Mouse (Mus musculus) left cerebral cortex, postnatal 36 days (tissue): ENCODE data around the gene Pycr2. TPM values are rescaled to one million over a fixed set of nuclear protein-coding genes. Genes with fewer than 3 reads are reported as not detected.
"Not testable (repeated sequence)": the region's sequence is repeated elsewhere in the genome, so short reads cannot be mapped to it uniquely, and the experiment has no call there.

ENCODE experiments used
- DNase-seq, 2 experiments: peaks; one replicate each; pipeline ENCODE4 v3.0.0; 2021 to 2022; ENCODE audit warnings: low spot score in 2 of 2, mixed read lengths in 1 of 2
- intact Hi-C: fragments of 180-260 bp; cut with DNase I; formaldehyde crosslinking; loops from one replicate; pipeline ENCODE4 v1.15.1; 2025
- total RNA-seq, 2 experiments: library from RNA; stranded (reverse); gene quantifications; 2 replicates each; pipeline ENCODE4 v1.2.3; 2021

Gene Pycr2
- 10 to 100 TPM; 26.0 to 27.3 TPM for total RNA-seq

DNA sequence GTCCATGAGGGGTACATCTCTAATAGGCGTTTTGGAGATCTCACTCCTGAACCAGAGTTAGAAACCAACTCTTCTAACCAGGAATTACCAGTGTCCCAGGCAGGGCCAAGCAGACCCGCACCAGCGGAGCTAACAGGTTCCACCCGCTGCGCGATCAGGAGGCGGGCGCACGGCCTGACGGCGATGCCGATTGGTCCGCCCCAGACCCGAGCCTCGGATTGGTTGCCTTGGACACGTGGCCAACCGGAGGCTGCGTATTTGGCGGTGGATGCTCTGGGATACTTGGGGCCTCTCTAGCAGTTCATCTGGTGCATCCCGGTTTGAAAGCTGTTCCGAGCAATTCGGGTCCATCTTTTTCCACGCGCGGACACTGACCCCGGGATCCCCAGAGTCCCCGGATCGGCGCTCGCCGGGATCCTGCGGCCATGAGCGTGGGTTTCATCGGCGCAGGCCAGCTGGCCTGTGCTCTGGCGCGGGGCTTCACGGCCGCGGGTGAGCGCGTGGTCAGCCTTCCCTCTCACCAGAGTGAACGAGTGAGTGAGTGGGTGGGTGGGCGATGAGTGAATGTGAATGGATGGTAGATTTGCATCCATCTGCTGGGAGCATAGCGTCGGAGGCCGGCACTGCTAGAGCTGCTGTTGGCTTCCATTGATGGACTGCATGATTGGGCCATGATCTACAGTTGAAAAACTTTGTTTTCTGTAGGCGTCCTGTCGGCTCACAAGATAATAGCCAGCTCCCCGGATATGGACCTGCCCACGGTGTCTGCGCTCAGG lies at the start of gene Pycr2:
TSS of gene Pycr2 (plus strand) at position 255 of the 776 bp plus-strand sequence.
- DNase-seq: peak; percentile 90 to 92
- intact Hi-C loops: no loop called here

GRCm38 (mm10) chr1:180858763-180859162 lies 45.3 kb upstream of the Pycr2 start:
- intact Hi-C loops: no loop called here
- no peak for DNase-seq

- intact Hi-C loops: no loop called here
Observed at GRCm38 (mm10) chr1:180860030-180860429, 44.1 kb upstream of the Pycr2 start.

GRCm38 (mm10) chr1:180863606-180864005 lies 40.5 kb upstream of the Pycr2 start:
- intact Hi-C loops: no loop called here
- peak in 1 of 2 experiments; percentile 11 for DNase-seq

More at GRCm38 (mm10) chr1:180860030-180860429, 44.1 kb upstream of the Pycr2 start:
- DNase-seq: no peak

- DNase-seq: no peak
- intact Hi-C loops: no loop called here
Observed at GRCm38 (mm10) chr1:180866001-180866400, 38.1 kb upstream of the Pycr2 start.

DNA sequence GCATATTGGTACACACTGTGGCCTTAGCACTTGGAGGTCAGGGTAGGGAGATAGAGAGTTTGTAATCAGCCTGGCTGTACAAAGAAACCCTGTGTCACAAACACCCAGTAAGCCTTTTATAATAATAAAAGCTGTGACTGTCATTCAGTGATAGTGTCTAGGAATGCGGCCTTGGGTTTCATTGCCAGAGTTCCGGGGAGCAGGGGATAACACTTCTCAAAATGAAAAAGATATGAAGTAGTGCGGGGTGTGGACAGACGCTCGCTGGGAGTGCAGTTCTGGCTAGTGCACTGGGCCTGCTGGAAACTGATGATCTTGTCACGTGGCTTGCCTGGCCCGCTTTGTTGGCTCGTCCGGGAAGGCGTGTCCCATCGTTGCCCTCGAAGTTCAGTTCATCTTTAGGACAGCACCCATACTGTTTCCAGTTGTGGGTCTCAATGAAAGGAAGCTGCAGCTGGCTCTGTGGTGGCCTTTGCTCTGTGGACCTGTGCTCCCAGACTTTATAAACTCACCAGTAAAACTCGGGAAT lies 33.9 kb upstream of the Pycr2 start:
- DNase-seq: no peak
- intact Hi-C loops: no loop called here

DNA sequence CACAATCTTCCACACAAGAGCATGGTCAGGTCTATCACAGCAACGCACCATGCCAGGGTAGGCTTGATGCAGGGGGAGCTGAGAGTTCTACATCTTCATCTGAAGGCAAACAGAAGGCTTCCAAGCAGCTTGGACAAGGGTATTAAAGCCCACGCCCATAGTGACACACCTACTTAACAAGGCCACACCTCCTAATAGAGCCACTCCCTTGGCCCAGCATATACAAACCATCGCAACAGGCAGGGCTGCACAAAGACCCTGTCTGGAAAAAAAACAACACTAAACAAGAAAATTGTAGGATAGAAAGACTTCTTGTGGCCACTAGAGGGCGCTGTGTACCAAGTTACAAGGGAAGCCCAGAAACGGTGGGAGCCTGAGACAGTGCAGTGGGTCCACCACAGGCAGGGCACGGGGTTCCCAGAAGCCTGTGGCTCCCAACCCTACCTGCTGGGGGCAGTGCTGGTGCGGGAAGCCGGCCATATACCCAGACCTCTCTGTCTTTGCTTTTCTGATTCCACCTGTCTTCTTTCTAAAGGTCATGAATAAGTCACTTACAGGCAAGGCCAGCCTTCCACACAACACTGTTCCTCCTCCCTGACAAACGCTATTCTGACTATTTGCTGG lies 30.1 kb upstream of the Pycr2 start:
- intact Hi-C loops: no loop called here
- DNase-seq: peak in 1 of 2 experiments; percentile 13

DNA sequence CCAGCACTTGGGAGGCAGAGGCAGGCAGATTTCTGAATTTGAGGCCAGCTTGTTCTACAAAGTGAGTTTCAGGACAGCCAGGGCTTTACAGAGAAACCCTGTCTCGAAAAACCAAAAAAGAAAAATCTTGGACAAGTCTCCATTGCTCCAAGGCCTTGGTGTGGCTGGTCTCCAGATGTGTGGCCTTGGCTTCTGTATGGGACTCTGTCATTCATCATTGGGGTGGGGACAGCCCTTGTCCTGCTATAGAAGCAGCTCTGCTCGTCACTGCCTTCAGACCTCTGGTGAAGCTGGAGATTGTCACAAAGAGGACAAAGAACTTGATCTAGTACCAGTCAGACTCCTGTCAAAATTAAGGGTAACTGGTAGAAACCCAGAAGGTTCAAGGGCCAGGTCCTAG lies 29.5 kb upstream of the Pycr2 start:
- no peak for DNase-seq
- intact Hi-C loops: no loop called here

DNA sequence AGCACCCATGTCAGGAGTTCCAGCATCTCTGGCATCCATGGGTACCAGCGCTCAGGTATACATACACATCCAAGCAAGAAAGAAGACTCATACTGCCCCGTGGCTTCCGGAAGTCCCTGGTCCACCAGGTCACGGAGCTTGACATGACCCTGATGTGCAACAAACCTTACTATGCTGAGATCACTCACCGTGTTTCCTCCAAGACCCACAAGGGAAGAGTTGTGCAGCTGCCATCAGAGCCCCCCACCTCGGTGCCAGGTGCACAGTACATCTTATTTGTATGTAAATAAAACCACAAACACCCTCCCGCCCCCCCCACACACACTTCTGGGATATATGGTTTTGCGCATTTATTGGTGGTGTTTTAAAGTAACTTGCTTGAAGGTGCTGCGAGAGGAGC lies 29.0 kb upstream of the Pycr2 start:
- no peak for DNase-seq
- intact Hi-C loops: no loop called here

DNA sequence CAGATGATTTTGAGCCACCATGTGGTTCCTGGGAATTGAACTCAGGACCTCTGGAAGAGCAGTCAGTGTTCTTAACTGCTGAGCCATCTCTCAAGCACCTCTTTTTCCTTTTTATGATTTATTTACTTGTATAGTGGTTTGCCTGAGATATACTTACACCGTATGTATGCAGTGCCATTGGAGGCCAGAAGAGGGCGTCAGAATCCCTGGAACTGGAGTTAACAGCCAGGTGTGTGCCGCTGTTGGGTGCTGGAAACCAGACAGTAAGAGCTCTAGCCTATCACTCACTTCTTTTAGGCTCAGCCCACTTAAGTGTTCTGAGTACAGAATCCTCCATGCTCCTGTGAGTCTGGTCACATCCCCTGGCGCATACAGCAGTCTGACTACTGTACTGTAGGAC lies 26.6 kb upstream of the Pycr2 start:
- intact Hi-C loops: no loop called here
- DNase-seq: no peak

- DNase-seq: no peak
- intact Hi-C loops: no loop called here
Observed at GRCm38 (mm10) chr1:180881768-180882167, 22.3 kb upstream of the Pycr2 start.

DNA sequence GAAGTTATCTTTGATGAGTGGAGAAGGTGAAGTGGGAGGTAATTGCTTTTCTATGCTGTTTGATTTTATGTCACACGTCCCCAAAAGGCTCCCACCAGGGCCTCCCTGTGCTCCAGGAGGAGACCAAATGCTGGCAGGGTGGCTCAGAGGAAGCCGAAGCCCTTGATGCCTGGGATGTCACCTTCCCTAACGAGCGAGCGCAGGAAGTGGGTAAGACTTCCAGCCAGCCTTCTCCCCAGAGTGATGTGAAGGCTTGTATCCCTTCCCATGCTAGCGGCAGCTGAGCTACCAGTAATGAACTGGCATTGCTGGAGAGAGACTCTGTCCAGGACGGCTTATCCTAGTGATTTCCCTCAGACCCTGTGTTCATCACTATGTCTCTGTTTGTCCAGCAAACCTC lies 20.4 kb upstream of the Pycr2 start:
- intact Hi-C loops: no loop called here
- no peak for DNase-seq

DNA sequence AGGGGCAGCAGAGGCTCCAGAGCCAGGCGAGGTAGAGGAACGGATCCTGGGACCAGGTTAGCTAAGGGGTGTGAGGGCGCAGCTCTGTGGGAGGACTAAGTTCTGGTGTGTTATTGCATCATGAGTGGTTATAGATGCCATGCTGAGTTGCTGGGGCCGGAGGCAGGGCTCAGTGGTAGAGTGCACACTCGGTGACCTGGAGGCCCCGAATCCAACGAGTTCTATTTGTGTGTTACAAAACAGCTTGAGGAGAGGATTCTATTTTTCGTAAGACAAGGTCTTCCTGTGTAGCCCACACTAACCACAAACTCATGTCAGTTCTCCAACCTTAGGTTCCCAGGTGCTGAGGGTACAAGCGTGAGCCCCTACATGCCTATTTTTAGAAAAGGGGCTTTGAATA lies 19.6 kb upstream of the Pycr2 start:
- intact Hi-C loops: no loop called here
- no peak for DNase-seq

DNA sequence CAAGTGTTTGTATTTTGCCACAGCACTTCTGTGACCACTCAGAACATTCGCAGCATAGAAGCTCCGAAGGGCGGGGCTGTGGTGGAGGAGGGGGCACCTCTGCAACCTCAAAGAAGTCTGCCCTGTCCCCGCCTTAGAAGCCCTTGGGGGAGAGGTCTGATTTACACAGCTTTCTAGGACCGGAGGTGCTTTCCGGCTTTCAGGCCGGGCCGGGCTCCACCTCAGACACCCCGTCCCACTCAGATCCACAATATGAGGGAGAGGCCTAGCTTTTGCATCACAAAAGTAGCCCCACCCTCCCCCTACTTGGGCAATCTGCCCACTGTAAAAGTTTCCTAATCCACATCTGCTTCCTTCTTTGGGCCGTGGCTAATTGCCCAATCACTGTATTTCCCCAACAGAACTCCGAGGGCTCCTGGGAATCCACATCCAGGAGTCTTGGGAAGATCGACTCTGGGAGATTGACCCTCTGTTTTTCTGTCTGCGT lies 15.5 kb upstream of the Pycr2 start:
- DNase-seq: no peak
- intact Hi-C loops: no loop called here

DNA sequence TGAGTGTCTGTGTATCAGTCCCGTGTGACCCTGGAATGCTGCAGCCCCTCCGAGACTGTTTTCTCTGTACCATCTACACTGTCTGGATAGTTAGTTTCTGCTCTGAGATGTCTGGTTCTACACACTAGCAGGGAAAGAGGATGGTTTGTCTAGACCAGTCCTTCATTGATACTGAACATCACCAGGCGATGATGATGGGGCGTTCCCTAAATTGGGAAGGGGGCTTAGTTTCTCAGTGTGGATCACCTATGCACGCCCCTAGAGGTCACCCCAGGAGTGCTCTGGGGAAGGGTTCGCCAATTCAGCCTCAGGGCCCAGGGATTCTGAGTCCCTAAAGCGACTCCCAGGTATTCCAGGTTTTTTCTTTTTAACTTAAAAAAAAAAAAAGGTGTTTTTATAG lies 14.9 kb upstream of the Pycr2 start:
- DNase-seq: no peak
- intact Hi-C loops: no loop called here

DNA sequence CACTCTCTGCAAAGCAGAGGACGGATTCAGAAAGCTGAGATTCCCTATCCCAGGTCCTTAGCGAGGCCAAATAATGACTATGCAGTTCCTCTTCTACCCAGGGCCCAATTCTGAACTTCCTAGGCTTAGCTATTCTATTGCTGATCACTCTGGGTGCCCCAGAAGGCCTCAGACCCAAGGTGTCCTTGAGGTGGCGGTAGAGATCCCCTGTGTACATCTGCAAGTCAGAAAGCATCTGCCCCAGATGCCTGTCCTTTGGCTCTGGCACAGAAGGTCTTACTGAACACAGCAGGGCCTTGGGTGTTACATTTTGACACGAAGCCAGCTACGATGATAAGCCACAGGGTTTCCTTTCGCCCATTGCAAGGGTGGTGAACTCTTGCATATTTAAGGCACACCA lies 14.3 kb upstream of the Pycr2 start:
- intact Hi-C loops: loop anchor here (10.0 kb wide), 1 partner anchor 155 kb away; no protein-coding TSS in a partner anchor

DNA sequence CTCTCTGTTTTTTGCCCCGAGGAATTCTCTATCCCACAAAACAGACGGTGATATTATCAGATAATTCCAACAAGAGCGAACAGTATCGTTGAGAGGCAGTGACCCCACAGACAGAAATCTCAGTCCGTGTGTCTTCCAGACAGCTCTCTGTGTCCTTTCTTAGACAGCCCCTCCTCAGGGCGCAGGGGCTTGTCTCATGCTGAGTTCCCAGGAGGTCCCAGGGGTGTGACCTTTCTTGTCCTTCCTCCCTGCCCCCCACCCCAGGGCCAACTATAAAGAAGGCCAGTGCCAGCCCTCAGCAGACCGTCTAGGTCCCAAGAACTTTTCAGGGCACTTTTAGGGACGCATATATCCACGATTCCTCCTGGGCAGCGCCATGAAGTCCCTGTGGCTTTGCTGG lies 11.3 kb upstream of the Pycr2 start, which contains the start of gene Lefty2:
TSS of gene Lefty2 (plus strand) at position 301 of the 400 bp plus-strand sequence.
- DNase-seq: no peak
- intact Hi-C loops: loop anchor here (10.0 kb wide), 1 partner anchor 152 kb away; no protein-coding TSS in a partner anchor

More for the DNA sequence above, 14.3 kb upstream of the Pycr2 start:
- no peak for DNase-seq

GRCm38 (mm10) chr1:180894088-180894987 lies 9.8 kb upstream of the Pycr2 start:
- not testable (repeated sequence) for DNase-seq
- intact Hi-C loops: loop anchor here (10.0 kb wide), 1 partner anchor 150 kb away; no protein-coding TSS in a partner anchor

DNA sequence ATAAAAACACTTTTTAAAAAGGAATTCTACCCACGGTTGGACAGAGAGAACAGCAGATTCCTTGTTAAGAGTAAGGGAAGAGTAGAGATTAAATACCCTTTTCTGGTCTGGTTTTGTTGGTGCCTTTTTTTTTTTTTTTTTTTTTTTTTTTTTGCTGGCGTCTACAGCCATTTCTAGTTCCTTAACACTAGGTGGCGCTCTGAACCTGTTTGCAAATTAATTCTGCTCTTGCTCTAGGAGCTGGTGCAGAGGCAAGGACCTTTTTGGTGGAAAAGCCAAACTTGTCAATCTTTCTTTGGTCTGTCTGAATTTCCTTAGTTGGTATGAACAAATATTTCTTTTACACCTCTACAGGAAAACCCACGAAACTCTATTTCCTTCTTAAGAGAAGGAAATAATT lies 3.0 kb upstream of the Pycr2 start:
- intact Hi-C loops: loop anchor here (2.0 kb wide), 1 partner anchor 74 kb away; no protein-coding TSS in a partner anchor
- no peak for DNase-seq
